10 mouse cellular contexts compared by ENCODE assay signal in the genomic region with DNA sequence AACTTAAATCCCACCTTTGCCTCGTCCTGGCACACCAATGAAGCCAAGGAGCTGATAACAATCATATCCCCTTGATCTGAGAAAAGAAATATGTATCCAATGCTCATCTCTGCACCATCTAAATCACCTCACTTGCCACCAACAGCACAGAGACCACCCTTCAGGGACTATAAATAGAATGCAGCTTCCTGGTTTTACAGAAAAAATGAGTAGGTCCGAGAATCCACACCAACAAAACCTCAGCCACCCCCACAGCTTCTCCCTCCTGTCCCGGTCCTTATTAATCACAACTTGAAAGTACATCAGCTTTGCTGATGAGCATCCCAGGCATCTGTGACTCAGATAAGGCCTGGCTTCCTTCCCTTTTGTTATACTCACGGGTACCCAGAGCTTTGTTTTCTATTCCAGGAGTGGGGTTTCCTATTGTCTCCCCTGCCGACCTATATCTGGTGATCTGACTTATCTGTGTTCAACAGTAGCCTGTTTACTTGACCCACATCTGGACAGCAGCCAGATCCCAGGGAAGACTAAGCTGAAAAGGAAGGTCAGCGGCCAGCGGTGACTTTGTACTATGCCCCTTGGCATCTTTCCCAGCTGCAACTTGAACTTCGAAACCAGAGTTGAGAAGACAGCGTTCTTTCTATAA. TPM values are rescaled to one million over a fixed set of nuclear protein-coding genes. Genes with fewer than 3 reads are reported as not detected.
DNase-seq lines count a peak whose midpoint lies in the region; ATAC-seq and TF ChIP-seq lines count a peak whose summit lies in the region.
"Had no signal": no experiment of that assay in that cellular context is flagged by ENCODE, and none has a peak within 500 bp of the region (broad histone marks: within the 10 kb centered on the region; RNA-seq: fewer than 3 reads in every experiment).

No protein-coding gene starts in this region.

- no peak for TF ChIP-seq CTCF in lung, postnatal 0 days (IDR thresholded peaks at IDR 0.05)

- no peaks in the 10 kb centered on the region for H3K36me3 ChIP-seq in lung, postnatal 0 days (ENCODE audit: insufficient read depth, low read length)
- no peaks in the 10 kb centered on the region for H3K36me3 ChIP-seq in hindbrain, embryonic 11.5 days (ENCODE audit: control insufficient read depth, insufficient read depth, low read length)

- no peaks in the 10 kb centered on the region for H3K27me3 ChIP-seq in lung, postnatal 0 days (replicated peaks; ENCODE audit: insufficient read depth, low read length)
- no peaks in the 10 kb centered on the region for H3K27me3 ChIP-seq in hindbrain, embryonic 11.5 days (ENCODE audit: control insufficient read depth, insufficient read depth, low read length)

- 12% methylated on average over 9 of the region's 9 CpGs for WGBS in lung, postnatal 0 days
- 67% methylated on average over 9 of the region's 9 CpGs for WGBS in hindbrain, embryonic 11.5 days

- H3K4me2 ChIP-seq in lung, postnatal 0 days (replicated peaks; ENCODE audit: low read depth, low read length) = no peak overlapping the region
- no peak overlapping the region for H3K4me2 ChIP-seq in hindbrain, embryonic 11.5 days (replicated peaks; ENCODE audit: low read depth, low read length)

- peak; percentile 74 for DNase-seq in urinary bladder, postnatal 14 days (ENCODE audit: low spot score)
- no peak for DNase-seq in urinary bladder, postnatal 10 days (ENCODE audit: low spot score)
- DNase-seq in gastrocnemius, adult 8-10 months (ENCODE audit: low spot score in 2 of 2) = peak; percentile 70 to 83
- DNase-seq in kidney, adult 11 months = peak; percentile 96
- DNase-seq in lung, postnatal 0 days (ENCODE audit: low spot score) = peak; percentile 92
- no peak for DNase-seq in cerebellum, adult 11-12 months
- no peak for DNase-seq in hindbrain, embryonic 11.5 days (ENCODE audit: low spot score)

- no peak overlapping the region for H3K4me3 ChIP-seq in lung, postnatal 0 days (ENCODE audit: low read depth, low read length)
- no peak overlapping the region for H3K4me3 ChIP-seq in hindbrain, embryonic 11.5 days (ENCODE audit: low read depth, low read length)

- no peaks in the 10 kb centered on the region for H3K9me3 ChIP-seq in lung, postnatal 0 days (ENCODE audit: low read length)
- no peaks in the 10 kb centered on the region for H3K9me3 ChIP-seq in hindbrain, embryonic 11.5 days (ENCODE audit: control insufficient read depth, low read length)

- H3K9ac ChIP-seq in lung, postnatal 0 days (replicated peaks; ENCODE audit: low read depth) = no peak overlapping the region
- no peak overlapping the region for H3K9ac ChIP-seq in hindbrain, embryonic 11.5 days (ENCODE audit: low read depth, low read length)

- peak overlapping the region; percentile 47 for H3K27ac ChIP-seq in lung, postnatal 0 days (ENCODE audit: low read length)
- no peak overlapping the region for H3K27ac ChIP-seq in hindbrain, embryonic 11.5 days (ENCODE audit: low read depth, low read length)

- H3K4me1 ChIP-seq in lung, postnatal 0 days (ENCODE audit: insufficient read depth, low read depth, low read length) = no peaks in the 10 kb centered on the region; the same call in 1 of the 2 replicates
- no peaks in the 10 kb centered on the region for H3K4me1 ChIP-seq in hindbrain, embryonic 11.5 days (replicated peaks; ENCODE audit: control insufficient read depth, insufficient read depth, low read length)

- ATAC-seq in lung, postnatal 0 days = peak; percentile 88
- ATAC-seq in CD4-positive, CD25-positive, alpha-beta regulatory T cell, adult 4 months = no peak
- ATAC-seq in hindbrain, embryonic 11.5 days (ENCODE audit: low FRiP score) = no peak

- peak; percentile 98 for TF ChIP-seq EP300 in lung, postnatal 0 days (IDR thresholded peaks at IDR 0.05)

RNA-seq across cellular contexts. Expression of a gene that starts 7.0 kb away (rescaled TPM):
- total RNA-seq in gastrocnemius, adult 8-10 months (2022) = 10 to 100 TPM; 70.5 to 96.6 (median 85.7) TPM
- 79.1 and 85.4 TPM in 2 replicates for polyA plus RNA-seq in lung, postnatal 0 days (2015; fragmentation: Nextera tagmentation; extraction: Ambion mirVana)
- polyA plus RNA-seq in CD4-positive, CD25-positive, alpha-beta regulatory T cell, adult 4 months (2017; shearing (Covaris generic)) = 10 to 100 TPM; 29.6 to 33.9 TPM
- 53.3 and 55.0 TPM in 2 replicates for polyA plus RNA-seq in hindbrain, embryonic 11.5 days (2014; fragmentation: Nextera tagmentation; extraction: Ambion mirVana)

RNA-seq across cellular contexts. Expression of a gene that starts 23.7 kb away (rescaled TPM):
- under 1 TPM in 1 of 4 experiments, not detected in 3; 0.10 TPM for total RNA-seq in gastrocnemius, adult 8-10 months (2022)
- 0.16 and 0.19 TPM in 2 replicates for polyA plus RNA-seq in lung, postnatal 0 days (2015; fragmentation: Nextera tagmentation; extraction: Ambion mirVana)
- not detected for polyA plus RNA-seq in CD4-positive, CD25-positive, alpha-beta regulatory T cell, adult 4 months (2017; shearing (Covaris generic))
- polyA plus RNA-seq in hindbrain, embryonic 11.5 days (2014; fragmentation: Nextera tagmentation; extraction: Ambion mirVana) = not detected in 2 replicates
- polyA plus RNA-seq: limb, embryonic 11.5 days; stomach, embryonic 14.5 days had no signal

RNA-seq across cellular contexts. Expression of a gene that starts 36.7 kb away (rescaled TPM):
- 100 to 1,000 TPM; 671 to 819 (median 724) TPM for total RNA-seq in gastrocnemius, adult 8-10 months (2022)
- polyA plus RNA-seq in lung, postnatal 0 days (2015; fragmentation: Nextera tagmentation; extraction: Ambion mirVana) = 741 and 807 TPM in 2 replicates
- polyA plus RNA-seq in CD4-positive, CD25-positive, alpha-beta regulatory T cell, adult 4 months (2017; shearing (Covaris generic)) = 1,000 to 10,000 TPM; 1,826 to 2,291 TPM
- polyA plus RNA-seq in hindbrain, embryonic 11.5 days (2014; fragmentation: Nextera tagmentation; extraction: Ambion mirVana) = 839 and 854 TPM in 2 replicates

Comparison
In these comparisons a context has a peak if more than half of its experiments do, and no peak if none do; other contexts are left out.
1. DNase-seq: peak in urinary bladder, postnatal 14 days (single experiment), gastrocnemius, adult 8-10 months (2 of 2), kidney, adult 11 months (single experiment) and lung, postnatal 0 days (single experiment); none in urinary bladder, postnatal 10 days (single experiment), cerebellum, adult 11-12 months (single experiment) and hindbrain, embryonic 11.5 days (single experiment).